Mouse (Mus musculus) T-helper 2 cell (primary cell): ENCODE results near the gene Suco.

Source experiments
- in situ Hi-C: fragments of 300-600 bp; cut with MboI, MseI; formaldehyde crosslinking; loops from one replicate; pipeline ENCODE4 v1.15.1; 2025; ENCODE audit warnings: high pct_unique_total_duplicates

Suco gene

DNA sequence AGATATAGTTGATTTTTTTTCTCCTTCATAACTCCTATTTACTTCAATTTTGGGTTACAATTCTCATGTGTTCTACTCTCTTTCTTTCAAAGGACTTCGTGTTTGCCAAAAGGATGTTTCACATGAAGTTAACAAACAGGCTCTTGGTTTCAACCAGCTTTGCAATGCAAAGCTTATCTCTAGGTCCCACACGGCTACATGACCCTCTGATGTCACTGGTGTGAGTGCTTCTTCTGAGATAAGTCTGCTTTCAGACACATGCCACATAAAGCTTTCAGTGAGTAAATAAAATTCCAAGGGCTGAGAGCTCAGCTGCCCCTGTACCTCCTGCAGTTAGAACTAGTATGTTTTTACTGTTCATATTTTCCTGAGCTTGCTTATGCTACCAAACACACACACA lies 18.1 kb upstream of the Suco start:
- in situ Hi-C loops: no loop called here

DNA sequence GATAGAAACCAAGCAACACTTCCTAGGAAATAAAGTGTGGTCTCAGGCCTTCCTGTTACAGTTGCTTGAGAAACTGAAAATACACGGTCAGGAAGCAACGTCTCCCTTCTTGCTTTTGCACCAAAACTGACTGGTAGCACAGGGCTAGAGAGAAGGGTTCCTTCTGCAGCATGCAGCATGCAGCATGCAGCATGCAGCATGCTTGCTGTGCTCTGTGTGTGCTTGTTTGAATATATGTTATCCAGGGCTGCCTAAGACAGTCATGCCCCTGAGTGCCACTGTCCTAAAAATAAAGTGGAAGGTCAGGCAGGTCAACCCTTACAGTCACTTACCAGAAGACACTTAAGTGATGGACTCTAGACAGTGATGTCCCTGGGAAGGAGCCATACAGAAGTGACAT lies 17.6 kb upstream of the Suco start:
- in situ Hi-C loops: no loop called here

DNA sequence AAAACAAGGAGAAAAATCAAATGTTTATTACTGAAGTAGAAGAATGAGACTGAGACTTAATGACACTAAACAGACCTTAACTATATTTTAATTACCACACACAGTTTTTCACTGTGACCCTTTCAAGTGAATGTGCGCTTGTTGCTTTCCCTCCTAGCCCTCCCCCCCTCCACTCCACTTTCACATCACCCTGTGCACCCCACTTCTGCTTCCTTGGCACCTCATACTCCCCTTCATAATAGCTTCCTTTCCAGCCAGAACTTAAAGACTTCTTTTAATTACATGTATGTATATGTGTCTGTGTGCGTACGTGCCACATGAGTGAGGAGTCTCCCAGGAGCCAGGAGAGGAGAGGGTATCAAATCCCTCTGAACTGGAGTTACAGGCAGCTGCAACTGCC lies 12.3 kb upstream of the Suco start:
- in situ Hi-C loops: no loop called here

- in situ Hi-C loops: no loop called here
Measured at GRCm38 (mm10) chr1:161887679-161888260, 11.3 kb upstream of the Suco start.

GRCm38 (mm10) chr1:161885762-161886161 lies 9.3 kb upstream of the Suco start:
- in situ Hi-C loops: no loop called here

GRCm38 (mm10) chr1:161877580-161878142 lies 1.2 kb upstream of the Suco start:
- in situ Hi-C loops: loop anchor here (5.0 kb wide), 2 partner anchors 90 to 125 kb away; partner anchors contain the start of gene Pigc

GRCm38 (mm10) chr1:161875706-161876552 lies 553 bp downstream of the Suco start:
- in situ Hi-C loops: loop anchor here (5.0 kb wide), 2 partner anchors 91 to 124 kb away; partner anchors contain the start of gene Pigc

- in situ Hi-C loops: no loop called here
Measured at GRCm38 (mm10) chr1:161869422-161869821, 7.1 kb downstream of the Suco start.

DNA sequence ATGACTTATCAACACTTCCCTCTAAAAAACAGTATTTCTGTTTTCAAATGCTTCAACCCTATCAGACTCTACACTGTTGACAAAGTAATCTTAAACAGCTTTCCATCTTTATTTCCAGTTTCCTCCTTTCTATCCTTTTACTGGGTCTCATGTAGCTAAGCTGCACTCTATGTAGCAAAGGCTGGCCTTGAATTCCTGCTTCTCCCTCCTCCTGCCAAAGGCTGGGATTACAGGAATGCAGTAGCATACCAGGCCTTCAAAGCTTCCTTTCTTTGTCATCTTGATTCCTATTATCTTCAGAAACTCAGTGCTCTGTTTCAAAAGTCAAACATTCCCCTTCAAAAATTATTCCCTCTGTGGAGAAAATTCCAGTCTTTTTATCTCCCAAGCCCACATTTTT lies 8.1 kb downstream of the Suco start:
- in situ Hi-C loops: no loop called here

GRCm38 (mm10) chr1:161863742-161864141 lies 12.7 kb downstream of the Suco start:
- in situ Hi-C loops: no loop called here

DNA sequence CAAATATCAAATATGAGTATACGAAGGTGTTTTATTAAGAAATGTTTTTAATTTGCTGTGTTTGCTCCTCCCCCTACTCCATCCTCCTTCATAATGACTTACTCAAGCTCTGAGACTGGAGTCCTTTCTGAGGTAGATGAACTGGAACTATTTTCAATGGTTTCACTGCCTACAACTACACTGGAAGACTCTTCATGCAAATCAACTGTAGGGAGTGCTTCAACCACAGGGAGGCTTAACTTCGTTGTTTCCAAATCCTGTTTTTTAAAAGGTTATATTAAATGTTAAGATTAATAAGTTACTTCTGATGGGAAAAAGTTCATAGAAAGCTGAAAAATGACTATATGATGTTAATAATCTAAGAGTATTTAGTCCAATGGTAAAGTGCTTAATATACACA lies 17.2 kb downstream of the Suco start:
- in situ Hi-C loops: no loop called here

DNA sequence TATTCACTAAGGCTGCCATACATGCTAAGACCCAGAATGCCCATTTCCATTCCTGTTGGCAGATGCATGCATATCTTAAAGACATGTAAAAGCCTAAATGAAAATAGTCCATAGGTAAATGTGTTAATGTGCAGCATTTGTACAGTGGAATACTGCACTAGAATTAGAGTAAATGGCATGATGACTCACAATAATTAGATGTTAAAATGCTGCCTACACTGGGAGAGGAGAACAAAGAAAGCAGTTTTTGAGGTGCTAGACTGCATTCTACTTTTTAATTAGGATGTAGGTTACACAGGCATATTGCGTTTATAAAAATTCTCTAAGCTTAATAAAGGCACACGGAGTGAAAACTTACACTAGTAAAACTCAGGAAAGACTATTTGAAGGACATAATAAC lies 49.8 kb downstream of the Suco start:
- in situ Hi-C loops: no loop called here

DNA sequence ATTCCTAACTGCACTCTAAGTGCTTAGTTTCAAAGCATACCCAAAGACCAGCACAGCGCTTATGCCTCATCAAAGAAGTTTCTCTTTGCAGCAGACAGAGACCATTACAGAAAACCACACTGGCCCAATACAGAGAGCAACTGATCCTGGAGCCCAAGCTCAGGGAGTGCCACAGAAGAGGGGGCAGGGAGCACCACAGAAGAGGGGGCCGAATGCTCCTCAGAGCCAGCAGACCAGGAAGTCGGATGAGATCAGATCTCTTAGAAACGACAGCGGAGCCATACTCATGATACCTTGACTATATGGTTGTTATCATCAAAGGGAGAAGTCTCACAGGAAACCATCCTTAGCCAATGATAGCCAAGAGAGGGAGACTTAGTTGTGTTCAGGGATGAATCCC lies 67.1 kb downstream of the Suco start:
- in situ Hi-C loops: no loop called here

- in situ Hi-C loops: no loop called here
Measured at GRCm38 (mm10) chr1:161808980-161809379, 67.5 kb downstream of the Suco start.

- in situ Hi-C loops: no loop called here
Measured at GRCm38 (mm10) chr1:161804541-161804971, 71.9 kb downstream of the Suco start.

DNA sequence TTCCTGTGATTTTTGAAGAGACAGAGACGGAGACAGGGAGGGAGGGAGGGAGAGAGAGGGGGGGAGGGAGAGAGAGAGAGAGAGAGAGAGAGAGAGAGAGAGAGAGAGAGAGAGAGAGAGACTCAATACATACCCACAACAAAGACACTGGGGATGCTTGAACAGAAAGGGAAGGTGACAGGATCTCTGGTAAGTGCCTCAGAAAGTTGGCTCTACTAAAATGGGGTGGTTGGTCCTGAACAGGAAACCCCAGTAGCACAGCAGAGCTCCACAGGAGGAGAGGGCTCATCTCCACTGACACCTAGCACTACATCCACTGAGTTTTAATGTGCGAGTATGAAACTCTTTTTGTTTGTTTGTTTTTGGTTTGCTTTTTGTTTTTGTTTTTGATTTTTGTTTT lies 75.2 kb downstream of the Suco start:
- in situ Hi-C loops: no loop called here

- in situ Hi-C loops: no loop called here
Measured at GRCm38 (mm10) chr1:161800256-161800655, 76.2 kb downstream of the Suco start.

GRCm38 (mm10) chr1:161799791-161800190 lies 76.7 kb downstream of the Suco start:
- in situ Hi-C loops: loop anchor here (5.0 kb wide), 1 partner anchor 37 kb away; no protein-coding TSS in a partner anchor

- in situ Hi-C loops: loop anchor here (5.0 kb wide), 1 partner anchor 37 kb away; no protein-coding TSS in a partner anchor
Measured at GRCm38 (mm10) chr1:161798866-161799265, 77.6 kb downstream of the Suco start.

GRCm38 (mm10) chr1:161794447-161795211 lies 81.9 kb downstream of the Suco start:
- in situ Hi-C loops: loop anchor here (5.0 kb wide), 1 partner anchor 32 kb away; no protein-coding TSS in a partner anchor

DNA sequence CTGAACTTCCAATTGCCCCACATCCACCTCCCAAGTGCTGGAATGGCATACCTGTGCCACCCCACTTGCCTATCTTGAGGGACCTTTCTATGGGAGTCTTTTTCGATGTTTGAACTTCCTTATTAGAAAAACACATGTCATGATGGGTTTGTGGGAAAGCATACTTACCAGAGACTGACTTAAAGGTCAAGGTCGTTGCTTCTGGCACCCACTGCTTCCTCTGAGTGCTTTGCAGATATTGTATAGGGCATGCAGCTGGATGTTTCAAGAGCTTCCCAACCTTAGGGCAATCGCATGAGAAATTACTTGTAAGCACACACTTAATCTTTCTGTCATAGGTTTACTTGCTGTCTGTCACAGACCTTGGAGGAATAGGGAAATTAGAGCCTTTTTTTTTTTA lies 83.2 kb downstream of the Suco start:
- in situ Hi-C loops: no loop called here

DNA sequence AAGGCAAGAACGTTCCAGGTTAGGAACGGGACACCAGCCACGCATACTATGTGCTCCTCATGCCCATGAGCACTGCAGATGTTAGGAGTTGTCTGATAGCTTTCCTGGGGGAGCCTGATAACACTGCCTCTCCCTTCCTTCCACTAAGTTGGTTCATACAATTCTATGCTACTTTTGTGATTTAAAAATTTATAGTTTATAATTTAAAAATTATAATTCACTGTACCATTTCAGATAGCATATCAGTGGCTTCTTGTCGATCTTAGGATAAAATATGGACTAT lies 83.9 kb downstream of the Suco start:
- in situ Hi-C loops: no loop called here
